Mouse (Mus musculus) frontal cortex, postnatal 25 days (tissue): ENCODE measurements around the gene Fbln1.
"Not testable (repeated sequence)": the region's sequence is repeated elsewhere in the genome, so short reads cannot be mapped to it uniquely, and the experiment has no call there.

Source experiments
- DNase-seq, 2 experiments: peaks; one replicate each; pipeline ENCODE4 v3.0.0; 2022; ENCODE audit warnings: low spot score in 2 of 2

The Fbln1 gene

DNA sequence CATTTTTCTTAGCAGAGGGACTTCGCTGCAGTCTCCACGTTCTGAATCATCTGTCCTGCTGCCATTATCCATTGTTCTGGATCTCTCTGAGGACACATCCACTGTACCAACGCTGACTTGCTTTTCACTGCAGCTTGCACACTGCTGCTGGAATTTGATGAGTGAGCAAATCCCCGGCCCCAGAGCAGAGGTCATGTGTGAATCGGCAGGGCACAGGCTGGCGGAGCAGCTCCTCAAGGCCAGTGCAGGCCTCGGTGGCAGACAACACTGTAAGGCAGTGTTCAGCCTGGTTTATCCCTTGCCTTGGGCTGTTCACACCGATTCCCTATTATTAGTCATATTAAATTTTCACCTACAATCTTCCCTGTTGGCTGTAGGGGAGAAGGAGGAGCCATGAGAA is 89.8 kb downstream of the Fbln1 start:
- DNase-seq = no peak

- DNase-seq = no peak
Observed at GRCm38 (mm10) chr15:85295977-85296376, 90.2 kb downstream of the Fbln1 start.

- no peak for DNase-seq
Observed at GRCm38 (mm10) chr15:85296538-85296937, 90.8 kb downstream of the Fbln1 start.

GRCm38 (mm10) chr15:85298167-85298781 is 92.5 kb downstream of the Fbln1 start:
- no peak for DNase-seq

DNA sequence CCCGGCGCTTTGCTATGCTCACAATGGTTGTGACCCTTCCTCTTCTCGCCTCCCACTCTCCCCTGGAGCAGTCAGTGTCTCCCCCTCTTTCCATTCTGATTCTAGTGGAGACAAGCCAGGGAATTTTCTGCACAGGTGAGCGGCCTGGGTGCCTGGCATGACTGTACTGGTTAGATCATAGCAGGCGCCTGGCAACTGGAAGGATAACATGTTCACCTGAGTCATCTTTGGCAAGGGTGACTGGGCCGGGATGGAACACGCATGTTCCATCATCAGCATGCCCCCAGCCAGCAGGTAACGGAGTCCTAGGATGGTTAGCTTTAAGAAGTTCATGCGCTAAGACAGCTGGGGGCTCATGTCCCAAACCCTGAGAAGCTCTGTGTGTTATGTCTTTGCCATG is 93.2 kb downstream of the Fbln1 start:
- DNase-seq = no peak

DNA sequence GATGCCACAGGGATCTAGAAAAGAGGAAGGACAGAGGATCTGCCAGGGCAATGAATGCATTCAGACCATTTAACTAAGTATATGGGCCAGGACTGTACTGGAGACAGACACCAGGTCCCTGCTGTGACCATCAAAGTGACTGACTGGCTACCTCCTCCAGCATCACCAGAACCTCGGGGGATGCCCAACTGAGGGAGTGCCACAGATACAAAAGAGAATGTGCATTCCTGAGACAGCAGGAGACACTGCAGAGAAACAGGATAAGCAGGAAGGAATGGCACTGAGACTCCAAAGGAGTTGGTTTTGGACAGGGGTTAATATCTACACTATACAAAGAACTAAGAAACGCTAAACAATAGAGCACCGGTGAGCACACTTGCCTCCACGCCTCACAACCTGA is 97.5 kb downstream of the Fbln1 start:
- DNase-seq = no peak

DNA sequence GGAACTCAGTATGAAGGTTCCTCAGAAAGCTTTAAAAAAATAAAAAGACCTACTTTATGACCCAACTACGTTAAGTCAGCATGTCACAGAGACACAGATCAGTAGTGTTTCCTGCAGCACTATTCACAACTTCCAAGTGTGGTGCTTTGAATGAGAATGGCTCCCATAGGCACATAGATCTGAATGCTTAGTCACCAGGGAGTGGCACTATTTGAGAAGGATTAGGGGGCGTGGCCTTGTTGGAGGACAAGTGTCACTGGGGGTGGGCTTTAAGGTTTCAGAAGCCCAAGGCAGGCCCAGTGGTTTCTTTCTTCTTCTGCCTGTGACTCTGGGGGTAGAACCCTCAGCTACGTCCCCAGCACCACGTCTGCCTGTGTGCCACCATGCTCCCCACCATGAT is 98.2 kb downstream of the Fbln1 start:
- no peak for DNase-seq

GRCm38 (mm10) chr15:85307061-85307660 is 101.4 kb downstream of the Fbln1 start:
- no peak for DNase-seq

DNA sequence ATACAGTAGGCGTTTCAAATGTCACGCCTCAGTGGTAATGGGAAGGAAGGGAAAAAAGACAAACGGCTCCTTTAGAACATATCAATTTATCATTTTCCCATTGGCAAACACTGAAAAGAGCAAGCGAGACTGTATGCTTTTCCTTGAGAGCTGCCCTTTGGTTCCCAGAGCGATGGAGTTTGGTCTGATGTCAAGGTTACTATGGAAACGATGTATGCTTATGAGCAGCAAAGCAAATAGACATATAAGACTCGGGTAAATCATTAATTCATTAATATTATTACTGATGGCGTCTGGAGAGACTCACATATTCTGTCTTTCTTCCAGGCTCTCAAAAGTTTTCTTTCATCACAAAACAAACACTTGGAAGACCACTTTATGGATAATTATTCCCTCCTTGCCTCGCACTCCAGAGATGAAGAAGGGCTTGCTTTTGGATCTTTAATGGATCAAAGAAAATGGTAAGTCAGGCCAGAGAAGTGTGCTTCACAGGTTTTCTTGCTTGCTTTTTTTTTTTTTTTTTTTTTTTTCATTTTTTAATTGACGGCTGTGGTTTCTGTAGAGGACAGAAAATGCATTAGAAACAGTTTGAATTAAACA is 105.4 kb downstream of the Fbln1 start:
- no peak for DNase-seq

- DNase-seq = peak; percentile 77 to 84
Observed at GRCm38 (mm10) chr15:85315378-85316025, 109.8 kb downstream of the Fbln1 start.

DNA sequence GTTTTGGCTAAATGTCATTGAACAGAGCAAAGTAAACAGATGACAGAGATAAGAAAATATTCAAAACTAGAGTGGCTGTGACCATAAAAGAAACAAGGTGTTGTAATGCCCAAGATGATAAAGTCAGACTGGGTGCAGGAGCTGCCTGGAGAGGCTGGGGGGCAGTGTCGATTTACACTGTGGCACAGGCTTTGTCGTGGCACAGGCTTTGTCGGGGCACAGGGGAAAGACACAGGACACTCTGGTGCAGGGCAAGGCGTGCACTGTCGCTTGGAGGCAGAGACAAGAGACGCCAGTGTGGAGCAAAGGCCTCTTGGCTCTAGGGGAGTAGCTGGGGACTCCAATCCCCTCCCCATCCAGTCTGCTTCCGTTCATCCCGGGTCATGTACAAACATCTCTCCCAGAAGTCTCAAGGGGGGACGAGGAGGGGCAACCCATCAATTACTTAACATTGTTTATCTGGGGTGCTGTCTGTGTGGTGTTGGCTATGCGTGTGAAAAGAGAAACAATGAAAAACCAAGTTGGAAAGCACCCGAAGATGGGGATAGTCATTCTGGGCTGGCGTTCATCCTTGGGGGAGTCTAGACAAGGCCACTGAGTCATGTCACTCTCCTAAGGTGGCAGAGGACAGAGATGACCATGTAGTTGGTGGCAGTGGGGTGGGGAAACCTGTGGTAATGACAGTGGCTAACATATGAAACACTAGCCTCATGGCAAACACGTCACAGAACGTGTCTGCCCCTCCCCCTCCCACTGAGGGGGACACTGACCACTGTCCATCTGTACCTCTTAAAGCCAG is 110.8 kb downstream of the Fbln1 start:
- DNase-seq = no peak

DNA sequence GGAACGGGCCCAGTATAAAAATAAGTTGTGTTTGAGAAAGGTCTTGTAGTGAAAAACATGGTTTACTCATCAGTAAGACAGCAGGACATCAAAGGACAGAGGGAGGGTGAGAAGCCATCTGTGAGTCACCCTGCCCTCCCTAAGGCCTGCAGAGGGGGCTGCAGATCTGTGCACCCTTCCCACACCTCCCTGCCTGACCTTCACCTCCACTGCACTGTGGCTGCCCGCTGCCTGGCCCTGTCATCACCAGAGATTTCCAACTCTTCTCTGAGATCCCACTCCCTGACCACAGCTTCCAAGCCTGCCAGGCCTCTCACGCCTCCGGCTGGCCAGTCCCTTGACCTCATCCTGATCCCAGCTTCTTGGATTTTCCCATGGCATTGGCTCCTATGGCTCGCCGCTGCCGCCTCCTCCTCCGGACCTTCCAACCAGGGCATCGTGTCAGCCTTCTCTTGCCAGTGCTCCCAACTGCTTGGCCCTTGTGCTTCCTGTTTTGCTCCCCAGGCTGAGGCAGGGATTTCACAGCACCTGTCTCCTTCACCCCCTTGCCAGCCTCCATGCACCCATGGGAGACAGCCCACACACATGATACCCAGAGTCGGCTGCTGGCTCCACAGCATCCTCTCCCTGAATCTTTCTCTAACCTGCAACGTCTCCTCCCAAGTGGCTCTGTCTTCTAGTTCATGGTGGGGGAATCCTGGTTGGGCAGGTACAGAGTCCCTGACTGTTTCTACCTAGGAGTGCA is 114.3 kb downstream of the Fbln1 start:
- no peak for DNase-seq

- no peak for DNase-seq
Observed at GRCm38 (mm10) chr15:85323214-85323613, 117.5 kb downstream of the Fbln1 start.

- no peak for DNase-seq
Observed at GRCm38 (mm10) chr15:85324426-85324825, 118.7 kb downstream of the Fbln1 start.

DNA sequence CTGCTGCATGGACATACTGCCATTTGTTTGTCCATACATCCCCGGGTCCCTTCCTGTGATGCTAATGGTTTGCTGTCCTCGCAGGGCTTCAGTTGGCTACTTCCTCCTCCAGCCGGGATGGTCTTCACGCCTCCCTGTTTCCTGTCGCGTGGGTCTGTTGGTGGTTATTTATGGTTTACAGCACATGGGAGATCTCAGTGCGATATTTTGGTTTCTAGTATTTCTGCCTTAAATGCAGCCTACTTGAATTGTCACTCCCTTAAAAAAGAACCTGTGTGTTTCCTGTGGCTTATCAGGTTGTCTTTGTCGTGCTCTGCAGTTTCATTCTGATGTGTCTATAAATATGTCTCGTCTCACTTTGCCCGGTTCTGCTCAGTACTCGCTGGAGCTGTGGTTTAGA is 122.1 kb downstream of the Fbln1 start:
- DNase-seq = peak in 1 of 2 experiments; percentile 35

DNA sequence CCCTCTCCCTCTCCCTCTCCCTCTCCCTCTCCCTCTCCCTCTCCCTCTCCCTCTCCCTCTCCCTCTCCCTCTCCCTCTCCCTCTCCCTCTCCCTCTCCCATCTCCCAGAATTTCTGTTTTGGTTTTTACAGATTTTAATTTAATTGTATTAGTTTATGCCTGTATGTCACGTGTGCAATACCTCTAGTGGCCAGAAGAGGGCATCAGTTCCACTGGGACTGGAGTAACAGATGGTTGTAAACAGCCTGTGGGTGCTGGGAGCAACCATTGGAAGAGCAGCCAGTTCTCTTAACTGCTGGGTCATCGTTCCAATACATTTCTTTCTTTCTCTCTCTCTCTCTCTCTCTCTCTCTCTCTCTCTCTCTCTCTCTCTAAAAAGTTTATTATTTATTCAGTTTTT is 122.7 kb downstream of the Fbln1 start:
- not testable (repeated sequence) for DNase-seq

DNA sequence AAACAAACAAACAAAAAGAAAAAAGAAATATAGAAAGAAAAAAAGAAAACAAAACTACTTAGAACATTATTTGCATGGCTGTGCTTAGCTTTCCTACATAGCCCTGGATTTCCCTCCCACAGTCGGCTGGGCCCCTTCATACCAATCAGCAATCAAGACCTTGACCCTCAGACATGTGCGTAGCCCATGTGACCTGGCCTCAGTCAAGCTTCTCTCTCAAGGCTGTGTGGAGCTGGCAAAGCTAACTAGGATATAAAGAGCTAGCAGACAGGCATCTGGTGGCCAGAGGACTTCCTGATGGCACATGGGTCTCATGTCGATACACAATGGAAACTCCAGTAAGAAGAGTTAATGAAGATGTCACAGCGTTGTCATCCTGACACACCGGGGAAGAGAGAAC is 123.3 kb downstream of the Fbln1 start:
- no peak for DNase-seq

DNA sequence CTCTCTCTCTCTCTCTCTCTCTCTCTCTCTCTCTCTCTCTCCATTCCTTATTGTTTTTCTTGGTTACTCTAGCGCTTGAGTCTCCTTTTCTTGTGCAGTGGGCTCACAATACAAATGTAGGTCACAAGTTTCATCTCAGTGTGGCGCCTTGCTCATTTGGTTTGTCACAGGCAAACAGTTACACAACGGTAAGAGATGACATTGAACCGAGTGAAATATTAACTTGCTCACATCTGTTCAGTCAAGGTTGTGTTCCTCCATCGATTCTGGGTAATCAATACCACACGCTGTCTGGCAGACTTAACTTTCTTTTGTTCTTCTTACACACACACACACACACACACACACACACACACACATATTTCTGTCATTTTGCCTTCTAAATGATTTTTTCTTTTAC is 124.3 kb downstream of the Fbln1 start:
- DNase-seq = no peak

DNA sequence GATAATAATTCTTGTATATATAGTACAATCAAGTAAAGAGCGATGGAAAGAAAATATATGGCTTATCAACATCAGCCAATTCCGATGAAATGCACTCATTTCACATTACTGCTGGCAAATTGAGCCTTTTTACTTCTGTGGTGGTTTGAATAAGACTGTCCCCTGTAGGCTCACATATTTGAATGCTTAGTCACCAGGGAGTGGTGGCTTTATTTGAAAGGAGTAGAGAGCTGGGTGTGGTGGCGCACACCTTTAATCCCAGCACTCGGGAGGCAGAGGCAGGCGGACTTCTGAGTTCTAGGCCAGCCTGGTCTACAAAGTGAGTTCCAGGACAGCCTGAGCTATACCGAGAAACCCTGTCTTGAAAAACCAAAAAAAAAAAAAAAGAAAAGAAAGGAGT is 127.8 kb downstream of the Fbln1 start:
- DNase-seq = not testable (repeated sequence)

- DNase-seq = no peak
Observed at GRCm38 (mm10) chr15:85334234-85334633, 128.5 kb downstream of the Fbln1 start.

DNA sequence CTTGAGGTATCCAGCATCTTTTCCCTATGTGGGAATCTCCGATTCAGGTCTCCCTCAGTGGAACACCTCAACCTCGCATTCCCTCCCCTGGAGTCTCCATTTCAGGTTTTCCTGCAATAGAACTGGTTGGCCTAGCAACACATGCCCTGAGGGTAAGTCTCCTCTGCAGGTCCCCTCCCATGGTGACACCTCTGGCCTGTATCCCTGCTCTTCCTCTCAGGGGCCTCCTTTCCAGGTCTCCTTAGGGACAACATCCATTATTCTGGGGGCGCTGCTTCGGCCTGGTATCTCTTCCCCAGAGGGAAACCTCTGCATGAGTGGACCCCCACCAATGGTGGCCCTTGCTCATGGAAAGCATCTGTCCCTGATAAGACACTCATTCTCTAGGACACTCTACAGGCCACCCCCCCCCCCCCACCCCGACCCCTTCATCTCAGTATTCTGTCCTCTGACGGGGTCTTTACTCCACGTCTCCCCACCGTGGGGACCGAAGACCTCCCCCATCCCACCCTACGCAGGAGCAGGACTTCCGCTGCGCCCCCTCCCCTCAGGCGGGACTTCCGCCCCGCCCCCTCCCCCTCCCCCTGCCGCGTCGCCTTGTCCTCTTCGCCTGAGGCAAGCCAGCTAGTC is 130.0 kb downstream of the Fbln1 start, which contains the start of gene Atxn10:
Atxn10 (plus strand) TSS at position 575 of the 630 bp plus-strand sequence.
- DNase-seq = no peak
